Mouse (Mus musculus) liver, adult 2 months (tissue): ENCODE data around the gene Mboat1. TPM values are rescaled to one million over a fixed set of nuclear protein-coding genes. Genes with fewer than 3 reads are reported as not detected.

Source experiments
- DNase-seq: peaks from one replicate; pipeline ENCODE4 v3.0.0-alpha.2; 2011; ENCODE audit warnings: low read depth, low spot score; ENCODE audit errors: extremely low read depth
- H3K27ac ChIP-seq: fragments of 200-500 bp; replicated peaks from 2 replicates; pipeline ENCODE4 v1.5.1; 2012; ENCODE audit warnings: low read depth, mild to moderate bottlenecking, control low read depth, inconsistent platforms, low read length; ENCODE audit not compliant: insufficient read depth
- H3K27me3 ChIP-seq: fragments of 200-500 bp; 2 replicates; pipeline ENCODE4 v1.6.1; 2012; ENCODE audit warnings: mild to moderate bottlenecking, moderate library complexity, low read length, inconsistent platforms; ENCODE audit not compliant: control insufficient read depth, insufficient read depth
- H3K36me3 ChIP-seq: fragments of 200-500 bp; 2 replicates; pipeline ENCODE4 v1.6.1; 2012; ENCODE audit warnings: low read length, inconsistent platforms; ENCODE audit not compliant: control insufficient read depth, insufficient read depth
- H3K4me1 ChIP-seq: fragments of 200-500 bp; 2 replicates; pipeline ENCODE4 v1.6.1; 2011; ENCODE audit warnings: low read length; ENCODE audit not compliant: control insufficient read depth, insufficient read depth
- H3K4me3 ChIP-seq: fragments of 200-500 bp; 2 replicates; pipeline ENCODE4 v1.5.1; 2011; ENCODE audit warnings: low read depth, mild to moderate bottlenecking, control low read depth, low read length, moderate library complexity; ENCODE audit not compliant: insufficient read depth
- H3K79me2 ChIP-seq: fragments of 200-500 bp; 2 replicates; pipeline ENCODE4 v1.6.1; 2012; ENCODE audit warnings: inconsistent platforms, mild to moderate bottlenecking, low read length, moderate library complexity; ENCODE audit not compliant: control insufficient read depth, insufficient read depth
- H3K9ac ChIP-seq: fragments of 200-500 bp; 2 replicates; pipeline ENCODE4 v1.6.1; 2012; ENCODE audit warnings: low read depth, mild to moderate bottlenecking, control low read depth, inconsistent platforms, low read length
- CTCF ChIP-seq: fragments of 200-500 bp; IDR thresholded peaks from 2 replicates; pipeline ENCODE4 v1.5.1; 2011; ENCODE audit warnings: low read depth, low read length, control low read depth
- POLR2A ChIP-seq: fragments of 200-500 bp; IDR thresholded peaks from 2 replicates; pipeline ENCODE4 v1.6.1; 2011; ENCODE audit warnings: low read length, control low read depth; ENCODE audit not compliant: insufficient read depth; ENCODE audit errors: extremely low read depth
- WGBS: fragments of 180-500 bp; shearing (Covaris S2); methylation state at CpG from one replicate; pipeline ENCODE4 v1.1.7; 2018; 5-methylcytosine and 5-hydroxymethylcytosine counted together
- polyA plus RNA-seq: library from polyadenylated mRNA; depleted of rRNA; stranded (reverse); fragments of >200 nt; gene quantifications from 2 replicates; pipeline ENCODE4 v1.2.3, GENCODE M21; 2012
- total RNA-seq: library from RNA; depleted of rRNA; stranded (reverse); fragments of >200 nt; gene quantifications from 2 replicates; pipeline ENCODE4 v1.2.3, GENCODE M21; 2014

Gene Mboat1
- total and polyA plus RNA-seq, 2 experiments: 0.28 to 0.55 TPM

DNA sequence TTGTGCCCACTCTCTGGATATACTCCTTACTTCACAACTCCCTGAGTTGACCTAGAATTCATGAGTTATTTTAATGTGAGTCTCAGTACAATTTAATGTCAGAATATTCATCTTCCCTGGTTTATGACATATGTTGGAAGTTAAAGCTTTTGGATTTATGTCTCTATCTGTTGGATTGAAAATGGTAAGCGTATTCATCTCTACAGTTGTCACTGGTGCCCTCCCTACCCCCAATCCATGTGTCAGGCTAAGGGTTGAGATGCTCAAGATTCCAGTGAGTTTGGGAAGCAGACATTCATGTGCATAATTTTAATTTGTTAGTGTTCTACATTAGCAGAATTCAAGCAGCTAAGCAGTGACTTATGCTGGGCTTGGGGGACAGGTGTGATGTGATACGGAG, 64.4 kb downstream of the Mboat1 start:
- H3K27me3 ChIP-seq: no peaks in the 10 kb centered on the region
- TF ChIP-seq CTCF: no peak
- TF ChIP-seq POLR2A: no peak
- no peak overlapping the region for H3K9ac ChIP-seq
- no peaks in the 10 kb centered on the region for H3K36me3 ChIP-seq
- no peaks in the 10 kb centered on the region for H3K79me2 ChIP-seq
- no peak for DNase-seq
- no peak overlapping the region for H3K4me3 ChIP-seq
- no peaks in the 10 kb centered on the region for H3K4me1 ChIP-seq
- no peak overlapping the region for H3K27ac ChIP-seq
- 97% methylated on average over 2 of the region's 2 CpGs for WGBS

GRCm38 (mm10) chr13:30203018-30203417, 66.7 kb downstream of the Mboat1 start:
- Histone ChIP-seq H3K4me3 (no peak overlapping the region), H3K36me3 (no peaks in the 10 kb centered on the region), H3K27me3 (no peaks in the 10 kb centered on the region), H3K27ac (no peak overlapping the region), H3K4me1 (no peaks in the 10 kb centered on the region), H3K9ac (no peak overlapping the region), H3K79me2 (no peaks in the 10 kb centered on the region)
- DNase-seq: no peak
- no peak for TF ChIP-seq CTCF
- TF ChIP-seq POLR2A: no peak
- 85% methylated on average over 2 of the region's 2 CpGs for WGBS

DNA sequence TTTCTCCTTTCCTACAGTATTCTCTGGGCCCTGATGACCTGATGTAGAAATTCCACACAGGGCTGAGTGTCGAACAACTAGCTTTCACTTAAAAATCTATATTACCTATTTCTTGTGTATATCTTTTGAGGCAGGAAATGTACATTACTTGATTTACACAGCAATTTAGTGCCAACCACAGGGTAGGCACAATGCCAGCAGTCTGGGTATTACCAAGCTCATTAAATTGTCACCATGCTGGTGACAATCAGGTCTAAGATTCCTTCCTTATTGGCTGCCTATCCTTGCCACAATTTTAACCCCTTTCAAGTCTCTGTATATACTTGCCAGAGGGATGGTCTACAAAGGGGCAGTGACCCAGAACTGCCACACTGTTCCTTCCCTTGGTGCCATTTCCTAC, 71.9 kb downstream of the Mboat1 start:
- no peak overlapping the region for H3K27ac ChIP-seq
- H3K4me1 ChIP-seq: no peaks in the 10 kb centered on the region
- H3K4me3 ChIP-seq: no peak overlapping the region
- H3K36me3 ChIP-seq: no peaks in the 10 kb centered on the region
- no peak for DNase-seq
- WGBS: 91% methylated on average over 1 of the region's 1 CpGs
- no peak overlapping the region for H3K9ac ChIP-seq
- TF ChIP-seq POLR2A (no peak), CTCF (no peak)
- no peaks in the 10 kb centered on the region for H3K27me3 ChIP-seq
- no peaks in the 10 kb centered on the region for H3K79me2 ChIP-seq

DNA sequence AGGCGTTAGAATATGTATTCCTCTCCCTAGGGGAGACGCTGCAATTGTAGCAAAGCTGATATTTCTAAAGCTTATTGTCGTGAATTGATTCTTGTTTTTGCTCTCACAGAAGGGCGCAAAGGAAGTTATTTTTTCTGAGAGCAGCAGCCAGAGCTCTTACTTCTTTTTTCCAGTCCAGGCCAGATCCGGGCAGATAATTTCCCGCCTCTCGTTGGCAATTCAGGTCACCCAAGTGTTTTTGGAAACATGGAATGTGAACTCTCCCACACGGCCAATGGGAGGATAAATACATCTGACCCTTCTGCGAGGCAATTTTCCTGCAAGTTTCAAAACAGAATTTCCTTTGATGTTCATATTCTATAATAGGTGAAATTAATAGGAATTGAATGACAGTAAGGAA, 77.0 kb downstream of the Mboat1 start:
- Histone ChIP-seq H3K27ac (no peak overlapping the region), H3K79me2 (no peaks in the 10 kb centered on the region), H3K36me3 (no peaks in the 10 kb centered on the region), H3K4me3 (no peak overlapping the region), H3K9ac (no peak overlapping the region), H3K4me1 (no peaks in the 10 kb centered on the region), H3K27me3 (no peaks in the 10 kb centered on the region)
- no peak for DNase-seq
- 85% methylated on average over 9 of the region's 9 CpGs for WGBS
- TF ChIP-seq CTCF: no peak
- TF ChIP-seq POLR2A: no peak

DNA sequence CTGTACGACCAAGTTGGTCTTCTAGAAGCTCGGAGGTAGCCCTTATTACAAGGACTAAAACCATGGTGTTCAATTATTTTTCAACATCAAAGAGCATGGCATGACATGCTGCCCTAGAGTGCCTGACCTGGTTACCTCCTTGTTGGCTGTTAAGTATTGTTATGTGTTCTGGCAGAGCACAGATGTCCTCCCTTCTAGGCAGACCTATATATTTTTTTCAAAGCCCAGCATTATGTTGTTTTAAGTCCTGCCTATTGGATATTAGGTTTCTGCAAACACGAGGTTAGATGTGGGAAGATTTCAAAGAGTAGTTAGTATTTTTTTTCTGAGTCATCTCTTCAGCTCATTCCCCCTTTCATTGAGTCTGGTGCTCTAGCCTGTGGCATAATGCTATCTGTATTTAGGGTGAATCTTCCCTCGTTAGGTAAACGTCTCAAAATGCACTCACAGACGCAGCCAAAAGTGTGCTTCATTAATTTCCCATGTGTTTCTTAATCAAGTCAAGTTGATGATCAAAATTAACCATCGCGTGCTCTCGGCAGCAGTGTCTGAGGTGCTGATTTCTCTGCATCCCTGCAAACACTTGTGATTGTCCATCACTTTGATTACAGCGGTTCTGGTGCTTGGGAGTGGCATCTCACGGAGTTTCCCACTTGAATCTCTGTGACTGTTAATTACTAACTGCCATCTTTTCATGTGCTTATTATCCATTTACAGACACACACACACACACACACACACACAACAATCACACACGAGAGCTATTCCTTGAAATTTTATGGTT, 81.5 kb downstream of the Mboat1 start:
- H3K9ac ChIP-seq: no peak overlapping the region
- WGBS: 89% methylated on average over 12 of the region's 12 CpGs

GRCm38 (mm10) chr13:30219597-30219996, 83.3 kb downstream of the Mboat1 start:
- WGBS: 88% methylated on average over 7 of the region's 7 CpGs
- Histone ChIP-seq H3K9ac (no peak overlapping the region), H3K4me3 (no peak overlapping the region), H3K36me3 (no peaks in the 10 kb centered on the region), H3K4me1 (no peaks in the 10 kb centered on the region), H3K27ac (no peak overlapping the region), H3K79me2 (no peaks in the 10 kb centered on the region), H3K27me3 (no peaks in the 10 kb centered on the region)
- no peak for DNase-seq
- TF ChIP-seq POLR2A (no peak), CTCF (no peak)

More for the DNA sequence above, 81.5 kb downstream of the Mboat1 start:
- no peaks in the 10 kb centered on the region for H3K36me3 ChIP-seq
- H3K4me3 ChIP-seq: no peak overlapping the region
- H3K79me2 ChIP-seq: no peaks in the 10 kb centered on the region
- H3K4me1 ChIP-seq: no peaks in the 10 kb centered on the region
- TF ChIP-seq POLR2A: no peak
- no peak for TF ChIP-seq CTCF
- no peak for DNase-seq
- no peak overlapping the region for H3K27ac ChIP-seq
- H3K27me3 ChIP-seq: no peaks in the 10 kb centered on the region
